8 mouse cellular contexts compared by ENCODE assay signal in genomic region chr14:120841311-120841710, GRCm38 (mm10).
A peak's percentile ranks its signal among the peaks of the same experiment; 100 is the strongest.
DNase-seq lines count a peak whose midpoint lies in the region; ATAC-seq and TF ChIP-seq lines count a peak whose summit lies in the region.
"Had no signal": no experiment of that assay in that cellular context is flagged by ENCODE, and none has a peak within 500 bp of the region (broad histone marks: within the 10 kb centered on the region; RNA-seq: fewer than 3 reads in every experiment).

No protein-coding gene starts in this region.

- H3K9me3 ChIP-seq in heart, embryonic 10.5 days = no peaks in the 10 kb centered on the region
- no peaks in the 10 kb centered on the region for H3K9me3 ChIP-seq in CH12.LX (replicated peaks; ENCODE audit: low read length)
- no peaks in the 10 kb centered on the region for H3K9me3 ChIP-seq in lung, postnatal 0 days (ENCODE audit: low read length)
- no peaks in the 10 kb centered on the region for H3K9me3 ChIP-seq in hindbrain, embryonic 14.5 days (ENCODE audit: control insufficient read depth, low read length)
- no peaks in the 10 kb centered on the region for H3K9me3 ChIP-seq in midbrain, postnatal 0 days (ENCODE audit: low read length)

- in situ Hi-C loops in CH12.LX (cut with MboI; ENCODE audit: low pct_ligation_motif_present, low pct_unique_long_range_greater_than_20kb, low sequenced_read_pairs) = no loop called here

- dilution Hi-C loops in CH12.LX (cut with MboI; ENCODE audit: extremely low pct_ligation_motif_present, extremely low pct_unique_long_range_greater_than_20kb, low sequenced_read_pairs) = no loop called here

- peak; percentile 25; the same call in 1 of the 2 replicates for ATAC-seq in common myeloid progenitor, adult 5-6 weeks (replicated peaks; ENCODE audit: low read depth, poor library complexity, severe bottlenecking)
- ATAC-seq in lung, postnatal 0 days = peak; percentile 30
- ATAC-seq in hindbrain, embryonic 14.5 days (ENCODE audit: low FRiP score) = no peak
- no peak for ATAC-seq in midbrain, postnatal 0 days (ENCODE audit: low FRiP score)

- 28% methylated on average over 6 of the region's 6 CpGs for WGBS in heart, adult 2 months
- 77% methylated on average over 6 of the region's 6 CpGs for WGBS in heart, embryonic 10.5 days
- WGBS in lung, postnatal 0 days = 36% methylated on average over 6 of the region's 6 CpGs
- WGBS in hindbrain, embryonic 14.5 days = 86% methylated on average over 6 of the region's 6 CpGs
- WGBS in midbrain, postnatal 0 days = 89% methylated on average over 6 of the region's 6 CpGs

- H3K36me3 ChIP-seq in heart, adult 2 months (ENCODE audit: control insufficient read depth, insufficient read depth, low read length) = no peaks in the 10 kb centered on the region
- no peaks in the 10 kb centered on the region for H3K36me3 ChIP-seq in heart, embryonic 10.5 days
- H3K36me3 ChIP-seq in CH12.LX (replicated peaks in 1 of 2; ENCODE audit: control insufficient read depth in 1 of 2, insufficient read depth in 1 of 2, low read length in 1 of 2) = no peaks in the 10 kb centered on the region
- no peaks in the 10 kb centered on the region for H3K36me3 ChIP-seq in lung, postnatal 0 days (ENCODE audit: insufficient read depth, low read length)
- H3K36me3 ChIP-seq in hindbrain, embryonic 14.5 days (replicated peaks; ENCODE audit: control insufficient read depth, insufficient read depth) = no peaks in the 10 kb centered on the region
- no peaks in the 10 kb centered on the region for H3K36me3 ChIP-seq in midbrain, postnatal 0 days (ENCODE audit: insufficient read depth, low read length)

- no peaks in the 10 kb centered on the region for H3K27me3 ChIP-seq in heart, adult 2 months (ENCODE audit: control insufficient read depth, insufficient read depth, low read length)
- no peaks in the 10 kb centered on the region for H3K27me3 ChIP-seq in heart, embryonic 10.5 days (ENCODE audit: insufficient read depth, poor library complexity, severe bottlenecking)
- H3K27me3 ChIP-seq in CH12.LX (replicated peaks) = no peaks in the 10 kb centered on the region
- no peaks in the 10 kb centered on the region for H3K27me3 ChIP-seq in lung, postnatal 0 days (replicated peaks; ENCODE audit: insufficient read depth, low read length)
- H3K27me3 ChIP-seq in hindbrain, embryonic 14.5 days (ENCODE audit: control insufficient read depth, insufficient read depth, low read length) = no peaks in the 10 kb centered on the region
- H3K27me3 ChIP-seq in midbrain, postnatal 0 days (ENCODE audit: insufficient read depth, low read length) = no peaks in the 10 kb centered on the region

- intact Hi-C loops in heart, adult 2 months (cut with DNase I) = no loop called here

- no peak overlapping the region for H3K9ac ChIP-seq in heart, adult 2 months (ENCODE audit: low read depth, low read length)
- H3K9ac ChIP-seq in CH12.LX (ENCODE audit: insufficient read depth, low read depth) = no peak overlapping the region
- H3K9ac ChIP-seq in lung, postnatal 0 days (replicated peaks; ENCODE audit: low read depth) = no peak overlapping the region
- no peak overlapping the region for H3K9ac ChIP-seq in hindbrain, embryonic 14.5 days
- no peak overlapping the region for H3K9ac ChIP-seq in midbrain, postnatal 0 days (replicated peaks; ENCODE audit: low read length, poor library complexity, severe bottlenecking)

- DNase-seq in heart, adult 2 months = peak; percentile 30 to 35
- no peak for DNase-seq in heart, embryonic 10.5 days (ENCODE audit: low spot score)
- DNase-seq in CH12.LX (ENCODE audit: extremely low read depth) = no peak
- DNase-seq in lung, postnatal 0 days (ENCODE audit: low spot score) = peak; percentile 59
- DNase-seq in hindbrain, embryonic 14.5 days (ENCODE audit: low spot score) = no peak
- DNase-seq in midbrain, postnatal 0 days (ENCODE audit: low spot score) = no peak
- DNase-seq: right cerebral cortex, postnatal 4 days had no signal

- no peak for TF ChIP-seq POLR2A in heart, adult 2 months (IDR thresholded peaks at IDR 0.05; ENCODE audit: insufficient read depth, low read depth, low read length)
- TF ChIP-seq POLR2A in CH12.LX (IDR thresholded peaks at IDR 0.05; ENCODE audit: low read depth, low read length) = no peak

- 0 out of 2 replicates have a peak, but pooled peaks have one; percentile 58 for TF ChIP-seq EP300 in heart, adult 2 months (IDR thresholded peaks at IDR 0.05; ENCODE audit: insufficient read depth, low read depth, low read length)
- no peak for TF ChIP-seq EP300 in CH12.LX (IDR thresholded peaks at IDR 0.05; ENCODE audit: low read length)
- no peak for TF ChIP-seq EP300 in lung, postnatal 0 days (IDR thresholded peaks at IDR 0.05)

- H3K4me1 ChIP-seq in heart, adult 2 months (ENCODE audit: control insufficient read depth, insufficient read depth, low read length) = peaks cover 9% of the 10 kb centered on the region
- H3K4me1 ChIP-seq in heart, embryonic 10.5 days = peaks cover 46% of the 10 kb centered on the region
- peaks cover 9 to 19% of the 10 kb centered on the region in 2 experiments for H3K4me1 ChIP-seq in CH12.LX (ENCODE audit: control insufficient read depth in 1 of 2, insufficient read depth in 2 of 2)
- no peaks in the 10 kb centered on the region for H3K4me1 ChIP-seq in lung, postnatal 0 days (ENCODE audit: insufficient read depth, low read depth, low read length)
- H3K4me1 ChIP-seq in hindbrain, embryonic 14.5 days (replicated peaks; ENCODE audit: control insufficient read depth, insufficient read depth, low read length) = no peaks in the 10 kb centered on the region
- no peaks in the 10 kb centered on the region for H3K4me1 ChIP-seq in midbrain, postnatal 0 days (ENCODE audit: insufficient read depth, low read length)

- H3K27ac ChIP-seq in heart, adult 2 months = peak overlapping the region; percentile 31
- no peak overlapping the region for H3K27ac ChIP-seq in heart, embryonic 10.5 days
- no peak overlapping the region for H3K27ac ChIP-seq in CH12.LX (ENCODE audit: insufficient read depth, low read depth)
- no peak overlapping the region for H3K27ac ChIP-seq in lung, postnatal 0 days (ENCODE audit: low read length)
- no peak overlapping the region for H3K27ac ChIP-seq in hindbrain, embryonic 14.5 days
- H3K27ac ChIP-seq in midbrain, postnatal 0 days (ENCODE audit: low read depth, low read length) = no peak overlapping the region

- peak overlapping the region; percentile 7; the same call in 1 of the 2 replicates for H3K4me3 ChIP-seq in heart, adult 2 months
- no peak overlapping the region for H3K4me3 ChIP-seq in heart, embryonic 10.5 days
- peak overlapping the region in 1 of 3 experiments; percentile 13 for H3K4me3 ChIP-seq in CH12.LX (replicated peaks in 1 of 3; ENCODE audit: low read depth in 2 of 3, low read length in 2 of 3, poor library complexity in 1 of 3)
- H3K4me3 ChIP-seq in lung, postnatal 0 days (ENCODE audit: low read depth, low read length) = no peak overlapping the region
- no peak overlapping the region for H3K4me3 ChIP-seq in hindbrain, embryonic 14.5 days (replicated peaks; ENCODE audit: low read length)
- no peak overlapping the region for H3K4me3 ChIP-seq in midbrain, postnatal 0 days (ENCODE audit: low read depth, low read length)

- H3K4me2 ChIP-seq in CH12.LX (ENCODE audit: insufficient read depth, low read depth, poor library complexity, severe bottlenecking) = peak overlapping the region; percentile 24
- peak overlapping the region; percentile 29 for H3K4me2 ChIP-seq in lung, postnatal 0 days (replicated peaks; ENCODE audit: low read depth, low read length)
- H3K4me2 ChIP-seq in hindbrain, embryonic 14.5 days (replicated peaks) = no peak overlapping the region
- no peak overlapping the region for H3K4me2 ChIP-seq in midbrain, postnatal 0 days (ENCODE audit: low read depth, low read length, poor library complexity, severe bottlenecking)

- no peak for TF ChIP-seq CTCF in heart, adult 2 months (IDR thresholded peaks at IDR 0.05)
- TF ChIP-seq CTCF in CH12.LX (conservative IDR thresholded peaks at IDR 0.05 in 1 of 2, IDR thresholded peaks at IDR 0.05 in 1 of 2; ENCODE audit: low read depth in 2 of 2, low read length in 2 of 2) = no peak
- no peak for TF ChIP-seq CTCF in lung, postnatal 0 days (IDR thresholded peaks at IDR 0.05)
- no peak for TF ChIP-seq CTCF in midbrain, postnatal 0 days (IDR thresholded peaks at IDR 0.05)

- H3K79me2 ChIP-seq in heart, adult 2 months (replicated peaks; ENCODE audit: control insufficient read depth, insufficient read depth, low read length) = no peaks in the 10 kb centered on the region
- no peaks in the 10 kb centered on the region for H3K79me2 ChIP-seq in CH12.LX (replicated peaks; ENCODE audit: control insufficient read depth, extremely low read depth, insufficient read depth, poor library complexity, severe bottlenecking)

- no peak for TF ChIP-seq RAD21 in CH12.LX (IDR thresholded peaks at IDR 0.05; ENCODE audit: low read depth, low read length)

TF ChIP-seq in CH12.LX, 34 proteins besides CTCF, POLR2A, EP300 and RAD21:
- no peak for TF ChIP-seq ETS1 (conservative IDR thresholded peaks at IDR 0.05; ENCODE audit: low read depth, low read length)
- no peak for TF ChIP-seq TCF12 (IDR thresholded peaks at IDR 0.05; ENCODE audit: low read depth, low read length)
- TF ChIP-seq NELFE (IDR thresholded peaks at IDR 0.05; ENCODE audit: low read depth, low read length) = no peak
- TF ChIP-seq ELF1 (IDR thresholded peaks at IDR 0.05; ENCODE audit: low read depth, low read length) = no peak
- no peak for TF ChIP-seq MEF2A (IDR thresholded peaks at IDR 0.05; ENCODE audit: borderline replicate concordance, low read depth, low read length)

Comparison
In these comparisons a context has a peak if more than half of its experiments do, and no peak if none do; other contexts are left out.
1. DNase-seq: peak in heart, adult 2 months (2 of 2) and lung, postnatal 0 days (single experiment); none in heart, embryonic 10.5 days (single experiment), CH12.LX (single experiment), hindbrain, embryonic 14.5 days (single experiment) and midbrain, postnatal 0 days (single experiment).
2. H3K4me2 ChIP-seq: peak in CH12.LX (single experiment) and lung, postnatal 0 days (single experiment); none in hindbrain, embryonic 14.5 days (single experiment) and midbrain, postnatal 0 days (single experiment).
3. ATAC-seq: peak in common myeloid progenitor, adult 5-6 weeks (single experiment) and lung, postnatal 0 days (single experiment); none in hindbrain, embryonic 14.5 days (single experiment) and midbrain, postnatal 0 days (single experiment).